Mouse (Mus musculus): ENCODE data around the gene Mpz. TPM values are rescaled to one million over a fixed set of nuclear protein-coding genes. Genes with fewer than 3 reads are reported as not detected.

Gene Mpz
- polyA plus RNA-seq (2015; fragmentation: Nextera tagmentation; extraction: Ambion mirVana), result 4.9 and 7.9 TPM in 2 replicates

DNA sequence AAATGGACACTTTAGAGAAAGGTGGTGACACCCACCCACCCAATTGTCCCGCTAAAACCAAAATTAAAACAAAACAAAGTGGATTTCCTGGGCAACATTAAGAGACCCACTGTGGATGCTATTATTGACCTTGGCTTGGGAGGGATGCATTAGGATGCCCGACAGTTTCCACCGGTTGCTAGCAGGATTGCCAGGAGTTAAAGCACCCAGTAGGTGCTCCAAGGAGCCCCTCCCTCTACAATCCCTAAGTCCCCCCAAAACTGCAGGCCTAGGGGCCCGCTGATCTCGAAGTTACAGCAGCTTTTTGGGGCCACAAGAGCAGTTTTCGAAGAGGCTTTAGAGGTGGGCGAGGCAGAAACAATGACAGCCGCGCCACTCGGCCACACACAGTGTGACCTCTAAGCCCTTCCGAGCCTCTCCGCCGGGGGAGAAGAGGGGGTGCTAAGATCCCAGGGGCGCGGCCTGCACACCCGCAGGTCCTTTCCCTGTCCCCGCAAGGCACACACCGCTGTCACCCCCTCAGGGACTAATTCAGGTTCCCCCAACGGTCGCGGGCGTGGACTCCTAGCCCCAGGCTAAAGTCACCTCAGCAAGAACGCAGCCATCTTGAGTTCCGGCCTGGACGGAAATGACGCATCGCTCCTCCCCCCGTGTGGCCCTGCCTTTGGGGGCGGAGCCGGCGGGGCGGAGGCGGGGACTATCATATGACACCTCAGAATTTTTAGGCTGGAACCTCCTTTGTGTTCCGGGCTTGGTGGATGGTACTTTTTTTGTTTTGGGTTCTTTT, at the start of gene Mpz, which contains the start of gene Sdhc:
Gene Mpz, plus strand, starts transcription at position 738 of the 787 bp plus-strand sequence.
Gene Sdhc, minus strand, starts transcription at position 630 of the 787 bp plus-strand sequence.
- peaks cover 4% of the 10 kb centered on the region; the same call in 1 of the 2 replicates for H3K27me3 ChIP-seq
- H3K27ac ChIP-seq, result peak within 1 kb of the TSS; percentile 91
- WGBS, result 1% methylated on average over 34 of the region's 34 CpGs
- H3K9me3 ChIP-seq, result no peaks in the 10 kb centered on the region
- peak within 1 kb of the TSS; percentile 95 for H3K9ac ChIP-seq
- peak; percentile 96 for ATAC-seq (ENCODE audit: low FRiP score)
- H3K4me1 ChIP-seq (replicated peaks), result peaks cover 27% of the 10 kb centered on the region
- H3K4me3 ChIP-seq, result peak within 1 kb of the TSS; percentile 90
- H3K36me3 ChIP-seq, result peaks cover 8% of the 10 kb centered on the region; the same call in 1 of the 2 replicates
- peak within 1 kb of the TSS; percentile 90 for H3K4me2 ChIP-seq

DNA sequence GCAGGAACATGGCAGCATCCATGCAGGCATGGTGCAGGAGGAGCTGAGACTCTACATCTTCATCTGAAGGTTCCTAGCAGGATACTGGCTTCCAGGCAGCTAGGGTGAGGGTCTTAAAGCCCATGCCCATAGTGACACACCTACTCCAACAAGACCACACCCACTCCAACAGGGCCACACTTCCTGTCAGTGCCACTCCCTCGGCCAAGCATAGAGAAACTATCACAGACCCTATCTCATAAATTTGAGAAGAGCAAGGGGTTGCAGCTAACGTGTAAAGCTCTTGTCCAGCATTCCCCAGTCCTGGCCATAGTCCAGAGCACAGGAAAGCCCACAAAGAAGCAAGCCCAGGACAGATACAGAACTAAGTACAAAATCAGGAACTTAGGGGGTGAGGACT, 49.5 kb upstream of the Mpz start:
- H3K4me2 ChIP-seq, result no peak overlapping the region
- WGBS, result 58% methylated on average over 2 of the region's 2 CpGs

GRCm38 (mm10) chr1:171101733-171102546, 48.6 kb upstream of the Mpz start:
- Histone ChIP-seq H3K9ac (peak overlapping the region; percentile 73), H3K27me3 (0 out of 2 replicates have a peak, but pooled peaks cover 3% of the 10 kb centered on the region), H3K36me3 (no peaks in the 10 kb centered on the region), H3K27ac (peak overlapping the region; percentile 90), H3K9me3 (no peaks in the 10 kb centered on the region), H3K4me2 (peak overlapping the region; percentile 54), H3K4me3 (peak overlapping the region; percentile 62), H3K4me1 (replicated peaks) (peaks cover 10% of the 10 kb centered on the region)
- peak; percentile 89 for ATAC-seq (ENCODE audit: low FRiP score)
- under 1% methylated on average over 40 of the region's 40 CpGs for WGBS

More for the DNA sequence above, 49.5 kb upstream of the Mpz start:
- H3K36me3 ChIP-seq, result no peaks in the 10 kb centered on the region
- H3K9me3 ChIP-seq, result no peaks in the 10 kb centered on the region
- no peak for ATAC-seq (ENCODE audit: low FRiP score)
- no peak overlapping the region for H3K27ac ChIP-seq
- H3K9ac ChIP-seq, result no peak overlapping the region
- H3K4me1 ChIP-seq (replicated peaks), result peaks cover 14% of the 10 kb centered on the region
- peaks cover 5% of the 10 kb centered on the region; the same call in 1 of the 2 replicates for H3K27me3 ChIP-seq
- no peak overlapping the region for H3K4me3 ChIP-seq

GRCm38 (mm10) chr1:171102547-171103177, 47.8 kb upstream of the Mpz start:
- ATAC-seq (ENCODE audit: low FRiP score), result peak; percentile 94
- under 1% methylated on average over 35 of the region's 35 CpGs for whole genome bisulfite sequencing
- Histone ChIP-seq H3K9me3 (no peaks in the 10 kb centered on the region), H3K36me3 (no peaks in the 10 kb centered on the region), H3K9ac (peak overlapping the region; percentile 73), H3K4me3 (peak overlapping the region; percentile 62), H3K4me2 (peak overlapping the region; percentile 54), H3K27ac (peak overlapping the region; percentile 90), H3K27me3 (no peaks in the 10 kb centered on the region), H3K4me1 (replicated peaks) (peaks cover 10% of the 10 kb centered on the region)

DNA sequence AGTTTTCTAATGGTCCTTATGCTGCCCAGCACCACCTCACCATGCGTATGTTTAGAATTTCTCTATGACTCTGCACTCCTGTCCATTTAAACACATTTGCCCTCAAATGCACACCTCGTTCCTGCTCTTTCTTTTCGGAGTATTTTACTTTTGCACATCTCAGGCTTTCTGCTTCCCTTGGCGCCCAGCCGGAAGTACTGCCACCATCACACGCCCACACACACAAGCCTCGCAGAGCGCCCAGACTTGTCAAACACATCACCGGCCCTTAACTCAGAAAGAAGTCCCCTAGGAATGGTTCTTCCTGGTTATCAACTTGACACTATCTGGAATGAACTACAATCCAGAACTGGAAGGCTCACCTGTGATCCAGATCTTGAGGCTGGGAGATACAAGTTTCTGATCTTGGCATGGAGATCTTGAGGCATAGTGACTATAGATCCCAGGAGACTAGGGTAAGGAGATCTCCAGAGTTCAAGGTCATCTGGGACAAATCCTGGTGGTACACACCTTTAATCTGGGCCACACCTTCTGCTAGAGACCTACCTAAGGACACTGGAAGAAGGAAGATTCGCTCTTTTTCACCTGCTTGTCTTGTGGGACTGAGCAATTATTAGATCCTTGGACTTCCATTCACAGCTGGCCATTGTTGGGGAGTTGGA, 47.2 kb upstream of the Mpz start:
- H3K4me1 ChIP-seq (replicated peaks), result peaks cover 10% of the 10 kb centered on the region
- peak overlapping the region; percentile 62 for H3K4me3 ChIP-seq
- no peak overlapping the region; the same call in 1 of the 2 replicates for H3K27ac ChIP-seq
- WGBS, result 12% methylated on average over 10 of the region's 10 CpGs
- no peaks in the 10 kb centered on the region for H3K27me3 ChIP-seq
- H3K9me3 ChIP-seq, result no peaks in the 10 kb centered on the region
- no peaks in the 10 kb centered on the region for H3K36me3 ChIP-seq
- H3K4me2 ChIP-seq, result peak overlapping the region; percentile 54
- ATAC-seq (ENCODE audit: low FRiP score), result no peak
- H3K9ac ChIP-seq, result peak overlapping the region; percentile 35; the same call in 1 of the 2 replicates

GRCm38 (mm10) chr1:171105226-171105625, 45.3 kb upstream of the Mpz start:
- H3K9ac ChIP-seq, result no peak overlapping the region
- no peaks in the 10 kb centered on the region for H3K36me3 ChIP-seq
- 77% methylated on average over 6 of the region's 6 CpGs for WGBS
- ATAC-seq (ENCODE audit: low FRiP score), result no peak
- H3K9me3 ChIP-seq, result no peaks in the 10 kb centered on the region
- H3K4me2 ChIP-seq, result no peak overlapping the region
- no peak overlapping the region for H3K4me3 ChIP-seq
- H3K27ac ChIP-seq, result no peak overlapping the region
- H3K27me3 ChIP-seq, result no peaks in the 10 kb centered on the region
- peaks cover 17% of the 10 kb centered on the region for H3K4me1 ChIP-seq (replicated peaks)

DNA sequence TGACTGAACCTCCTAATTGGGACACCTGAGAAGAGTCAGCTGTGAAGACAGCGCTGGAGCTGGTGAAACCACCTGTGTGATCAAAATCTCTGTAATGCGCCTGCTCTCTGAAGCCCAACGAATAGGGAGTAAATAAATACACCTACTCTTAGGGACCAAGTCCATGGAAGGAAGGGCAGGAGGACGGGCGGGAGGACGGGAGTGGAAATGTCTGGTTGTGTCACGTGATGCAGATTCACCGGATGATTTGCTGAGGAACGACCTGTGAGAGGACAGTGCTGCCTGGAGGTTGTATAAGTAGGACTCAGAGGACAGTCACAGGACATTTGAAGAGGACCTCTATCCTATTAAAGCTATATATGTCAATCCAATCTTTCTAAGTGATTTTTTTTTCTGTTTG, 40.9 kb upstream of the Mpz start:
- 42% methylated on average over 9 of the region's 9 CpGs for WGBS

GRCm38 (mm10) chr1:171110659-171111019, 39.9 kb upstream of the Mpz start:
- 11% methylated on average over 15 of the region's 15 CpGs for WGBS
- no peaks in the 10 kb centered on the region for H3K9me3 ChIP-seq
- H3K4me2 ChIP-seq, result peak overlapping the region; percentile 76
- peak; percentile 52 for ATAC-seq (ENCODE audit: low FRiP score)
- H3K36me3 ChIP-seq, result no peaks in the 10 kb centered on the region
- no peaks in the 10 kb centered on the region for H3K27me3 ChIP-seq
- peak overlapping the region; percentile 68 for H3K9ac ChIP-seq
- H3K4me1 ChIP-seq (replicated peaks), result peaks cover 29% of the 10 kb centered on the region
- H3K4me3 ChIP-seq, result peak overlapping the region; percentile 51
- H3K27ac ChIP-seq, result peak overlapping the region; percentile 83

More for the DNA sequence above, 40.9 kb upstream of the Mpz start:
- no peak for ATAC-seq (ENCODE audit: low FRiP score)
- H3K4me3 ChIP-seq, result no peak overlapping the region
- no peaks in the 10 kb centered on the region for H3K36me3 ChIP-seq
- no peak overlapping the region for H3K27ac ChIP-seq
- no peaks in the 10 kb centered on the region for H3K27me3 ChIP-seq
- H3K9me3 ChIP-seq, result no peaks in the 10 kb centered on the region
- H3K4me1 ChIP-seq (replicated peaks), result peaks cover 29% of the 10 kb centered on the region
- no peak overlapping the region for H3K4me2 ChIP-seq
- no peak overlapping the region; the same call in 1 of the 2 replicates for H3K9ac ChIP-seq

DNA sequence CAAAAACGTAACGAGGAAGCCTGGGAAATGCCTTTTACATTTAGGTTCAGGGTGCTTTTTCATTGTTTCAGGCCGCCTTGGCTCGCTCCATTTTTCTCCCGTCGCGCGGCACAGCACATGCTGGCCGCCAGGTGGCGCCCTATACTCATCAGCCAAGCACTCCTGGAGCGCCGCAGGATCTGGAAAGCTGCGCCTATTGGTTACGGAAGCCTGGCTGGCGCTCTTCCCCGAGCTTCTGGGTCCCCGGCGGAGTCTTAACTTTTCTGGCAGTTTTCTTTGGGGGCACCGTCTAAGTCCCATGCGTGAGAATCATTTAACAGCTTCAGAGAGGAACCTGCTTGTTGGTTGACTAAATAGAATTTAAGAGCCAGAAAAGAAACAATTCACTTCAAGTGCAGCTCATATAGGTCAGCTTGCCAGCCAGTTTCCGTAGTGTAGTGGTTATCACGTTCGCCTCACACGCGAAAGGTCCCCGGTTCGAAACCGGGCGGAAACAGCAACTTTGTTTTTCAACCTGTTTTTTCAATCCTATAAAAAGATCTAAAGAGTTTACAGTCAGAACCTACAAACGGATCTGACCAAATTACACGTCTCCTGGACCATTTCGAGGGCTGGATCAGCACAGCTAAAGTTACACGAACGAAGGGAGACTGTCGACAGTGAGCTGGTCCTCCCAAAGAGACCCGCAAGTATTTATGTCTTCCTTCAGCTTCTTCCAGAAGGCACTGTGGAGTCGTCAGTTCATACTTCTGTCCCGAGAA, 39.3 kb upstream of the Mpz start:
- no peaks in the 10 kb centered on the region for H3K9me3 ChIP-seq
- peak overlapping the region; percentile 83 for H3K27ac ChIP-seq
- H3K4me3 ChIP-seq, result peak overlapping the region; percentile 51
- no peaks in the 10 kb centered on the region for H3K27me3 ChIP-seq
- H3K9ac ChIP-seq, result peak overlapping the region; percentile 68
- peak; percentile 92 for ATAC-seq (ENCODE audit: low FRiP score)
- no peaks in the 10 kb centered on the region for H3K36me3 ChIP-seq
- peak overlapping the region; percentile 76 for H3K4me2 ChIP-seq
- WGBS, result under 1% methylated on average over 38 of the region's 38 CpGs
- H3K4me1 ChIP-seq (replicated peaks), result peaks cover 29% of the 10 kb centered on the region

DNA sequence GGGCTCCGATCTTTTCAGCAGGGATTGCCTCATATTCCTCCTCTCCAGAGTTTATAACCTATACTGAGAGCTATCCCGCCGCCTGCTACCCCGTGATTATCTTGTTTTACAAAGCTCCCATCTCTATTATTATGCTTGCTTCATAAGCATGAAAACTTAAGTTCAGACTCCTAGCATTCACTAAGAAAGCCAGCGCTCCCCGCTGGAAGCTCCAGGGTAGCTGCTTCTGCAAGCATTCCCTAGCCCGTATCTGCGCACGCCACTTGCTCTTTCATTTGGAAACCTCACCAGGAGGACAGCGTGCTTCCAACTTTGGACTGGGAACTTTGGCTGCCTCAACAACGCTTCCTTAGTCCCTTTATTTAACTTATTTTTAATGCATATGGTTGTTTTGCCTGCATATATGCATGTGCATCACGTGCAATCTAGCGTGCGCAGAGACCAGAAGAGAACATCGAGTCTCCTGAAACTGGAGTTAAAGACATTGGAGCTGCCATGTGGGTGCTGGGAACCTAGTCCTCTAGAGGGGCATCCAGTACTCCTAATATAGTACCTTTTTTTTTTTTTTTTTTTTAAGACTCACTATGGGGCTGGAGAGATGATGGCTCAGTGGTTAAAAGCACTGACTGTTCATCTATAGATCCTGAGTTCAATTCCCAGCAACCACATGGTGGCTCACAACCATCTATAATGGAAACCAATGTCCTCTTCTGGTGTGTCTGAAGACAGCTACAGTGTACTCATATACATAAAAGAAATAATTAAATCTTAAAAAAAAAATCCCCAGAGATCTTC, 38.5 kb upstream of the Mpz start:
- peak overlapping the region; percentile 51 for H3K4me3 ChIP-seq
- no peak for ATAC-seq (ENCODE audit: low FRiP score)
- peak overlapping the region; percentile 62 for H3K27ac ChIP-seq
- no peaks in the 10 kb centered on the region for H3K36me3 ChIP-seq
- H3K9me3 ChIP-seq, result no peaks in the 10 kb centered on the region
- H3K9ac ChIP-seq, result peak overlapping the region; percentile 56
- 2% methylated on average over 15 of the region's 15 CpGs for WGBS
- no peaks in the 10 kb centered on the region for H3K27me3 ChIP-seq
- H3K4me2 ChIP-seq, result peak overlapping the region; percentile 76
- H3K4me1 ChIP-seq (replicated peaks), result peaks cover 29% of the 10 kb centered on the region
